Mouse (Mus musculus): ENCODE data around the gene Kat14. TPM values are rescaled to one million over a fixed set of nuclear protein-coding genes. Genes with fewer than 3 reads are reported as not detected.

The Kat14 gene
- total and polyA plus RNA-seq, 3 experiments = 25.9 to 52.9 TPM; not detected in 1

- H3K9ac ChIP-seq (ENCODE audit: control insufficient read depth, low read depth, low read length, poor library complexity, severe bottlenecking) = no peak overlapping the region
- H3K9me3 ChIP-seq (replicated peaks; ENCODE audit: insufficient read depth, low read length) = no peaks in the 10 kb centered on the region
- DNase-seq (ENCODE audit: low read depth, low spot score) = no peak
- H3K79me2 ChIP-seq (ENCODE audit: control insufficient read depth, insufficient read depth, low read length, poor library complexity) = no peaks in the 10 kb centered on the region
- no peaks in the 10 kb centered on the region; a peak in 2 of 4 replicates for H3K36me3 ChIP-seq (ENCODE audit: control insufficient read depth in 1 of 2, insufficient read depth in 2 of 2, low read length in 2 of 2)
- no peak overlapping the region for H3K4me3 ChIP-seq (ENCODE audit: control insufficient read depth in 1 of 2, insufficient read depth in 1 of 2, low read depth in 2 of 2, low read length in 2 of 2)
- no peaks in the 10 kb centered on the region for H3K4me1 ChIP-seq (ENCODE audit: control insufficient read depth in 1 of 2, insufficient read depth in 2 of 2, low read length in 2 of 2)
- H3K27me3 ChIP-seq (ENCODE audit: control insufficient read depth in 1 of 2, insufficient read depth in 2 of 2, low read length in 2 of 2) = no peaks in the 10 kb centered on the region
- H3K27ac ChIP-seq (ENCODE audit: control insufficient read depth, low read depth, low read length) = no peak overlapping the region
- TF ChIP-seq NRF1 (IDR thresholded peaks at IDR 0.05; ENCODE audit: insufficient read depth, low read depth, low read length, poor library complexity, severe bottlenecking) = no peak
- TF ChIP-seq KAT2A (conservative IDR thresholded peaks at IDR 0.05; ENCODE audit: low read depth, low read length) = no peak
Measured at GRCm38 (mm10) chr2:144409037-144409436, 40.3 kb downstream of the Kat14 start.

- no peaks in the 10 kb centered on the region; a peak in 2 of 4 replicates for H3K36me3 ChIP-seq (ENCODE audit: control insufficient read depth in 1 of 2, insufficient read depth in 2 of 2, low read length in 2 of 2)
- DNase-seq (ENCODE audit: low read depth, low spot score) = no peak
- no peaks in the 10 kb centered on the region for H3K4me1 ChIP-seq (ENCODE audit: control insufficient read depth in 1 of 2, insufficient read depth in 2 of 2, low read length in 2 of 2)
- H3K79me2 ChIP-seq (ENCODE audit: control insufficient read depth, insufficient read depth, low read length, poor library complexity) = no peaks in the 10 kb centered on the region
- no peak overlapping the region for H3K4me3 ChIP-seq (ENCODE audit: control insufficient read depth in 1 of 2, insufficient read depth in 1 of 2, low read depth in 2 of 2, low read length in 2 of 2)
- H3K9ac ChIP-seq (ENCODE audit: control insufficient read depth, low read depth, low read length, poor library complexity, severe bottlenecking) = no peak overlapping the region
- TF ChIP-seq CHD2 (IDR thresholded peaks at IDR 0.05; ENCODE audit: low read length) = no peak
- no peak for TF ChIP-seq UBTF (IDR thresholded peaks at IDR 0.05; ENCODE audit: borderline replicate concordance, insufficient read depth, low read depth, low read length)
- H3K27me3 ChIP-seq (ENCODE audit: control insufficient read depth in 1 of 2, insufficient read depth in 2 of 2, low read length in 2 of 2) = no peaks in the 10 kb centered on the region
- no peak overlapping the region for H3K27ac ChIP-seq (ENCODE audit: control insufficient read depth, low read depth, low read length)
- no peaks in the 10 kb centered on the region for H3K9me3 ChIP-seq (replicated peaks; ENCODE audit: insufficient read depth, low read length)
Measured at GRCm38 (mm10) chr2:144410603-144411002, 41.8 kb downstream of the Kat14 start.

GRCm38 (mm10) chr2:144414646-144415045 is 45.9 kb downstream of the Kat14 start:
- Histone ChIP-seq H3K27ac (ENCODE audit: control insufficient read depth, low read depth, low read length) (no peak overlapping the region), H3K79me2 (ENCODE audit: control insufficient read depth, insufficient read depth, low read length, poor library complexity) (no peaks in the 10 kb centered on the region), H3K4me1 (ENCODE audit: control insufficient read depth in 1 of 2, insufficient read depth in 2 of 2, low read length in 2 of 2) (no peaks in the 10 kb centered on the region), H3K27me3 (ENCODE audit: control insufficient read depth in 1 of 2, insufficient read depth in 2 of 2, low read length in 2 of 2) (no peaks in the 10 kb centered on the region), H3K4me3 (ENCODE audit: control insufficient read depth in 1 of 2, insufficient read depth in 1 of 2, low read depth in 2 of 2, low read length in 2 of 2) (no peak overlapping the region), H3K36me3 (ENCODE audit: control insufficient read depth in 1 of 2, insufficient read depth in 2 of 2, low read length in 2 of 2) (no peaks in the 10 kb centered on the region), H3K9ac (ENCODE audit: control insufficient read depth, low read depth, low read length, poor library complexity, severe bottlenecking) (no peak overlapping the region), H3K9me3 (replicated peaks; ENCODE audit: insufficient read depth, low read length) (no peaks in the 10 kb centered on the region)
- no peak for TF ChIP-seq MAX (IDR thresholded peaks at IDR 0.05; ENCODE audit: low read length)
- no peak for TF ChIP-seq MAFK (IDR thresholded peaks at IDR 0.05; ENCODE audit: borderline replicate concordance, low read depth, low read length)
- TF ChIP-seq USF1 (IDR thresholded peaks at IDR 0.05; ENCODE audit: low read depth, low read length) = no peak
- no peak for TF ChIP-seq MEF2A (IDR thresholded peaks at IDR 0.05; ENCODE audit: extremely low read depth, insufficient replicate concordance, low read depth, low read length, poor library complexity, severe bottlenecking)
- no peak for DNase-seq (ENCODE audit: low read depth, low spot score)

GRCm38 (mm10) chr2:144416859-144417258 is 48.1 kb downstream of the Kat14 start:
- H3K36me3 ChIP-seq (ENCODE audit: control insufficient read depth in 1 of 2, insufficient read depth in 2 of 2, low read length in 2 of 2) = no peaks in the 10 kb centered on the region
- H3K27ac ChIP-seq (ENCODE audit: control insufficient read depth, low read depth, low read length) = no peak overlapping the region
- DNase-seq (ENCODE audit: low read depth, low spot score) = no peak
- H3K4me1 ChIP-seq (ENCODE audit: control insufficient read depth in 1 of 2, insufficient read depth in 2 of 2, low read length in 2 of 2) = no peaks in the 10 kb centered on the region
- H3K27me3 ChIP-seq (ENCODE audit: control insufficient read depth in 1 of 2, insufficient read depth in 2 of 2, low read length in 2 of 2) = no peaks in the 10 kb centered on the region
- TF ChIP-seq MAX (IDR thresholded peaks at IDR 0.05; ENCODE audit: low read length) (no peak), ZC3H11A (IDR thresholded peaks at IDR 0.05; ENCODE audit: low read depth, low read length) (no peak), CHD2 (IDR thresholded peaks at IDR 0.05; ENCODE audit: low read length) (no peak), RCOR1 (IDR thresholded peaks at IDR 0.05; ENCODE audit: low read depth, low read length) (no peak), KAT2A (conservative IDR thresholded peaks at IDR 0.05; ENCODE audit: low read depth, low read length) (no peak), JUND (IDR thresholded peaks at IDR 0.05; ENCODE audit: low read depth, low read length) (no peak), CTCF (IDR thresholded peaks at IDR 0.05 in 2 of 3, conservative IDR thresholded peaks at IDR 0.05 in 1 of 3; ENCODE audit: control insufficient read depth in 1 of 3, insufficient read depth in 1 of 3, low read depth in 2 of 3, low read length in 3 of 3, poor library complexity in 1 of 3, severe bottlenecking in 1 of 3) (no peak; a peak in 1 of 6 replicates), POLR2AphosphoS5 (IDR thresholded peaks at IDR 0.05; ENCODE audit: borderline replicate concordance, low read depth, low read length) (no peak), TAL1 (IDR thresholded peaks at IDR 0.05; ENCODE audit: low read length) (no peak), E2F4 (IDR thresholded peaks at IDR 0.05; ENCODE audit: borderline replicate concordance, low read depth, low read length) (no peak), ETS1 (IDR thresholded peaks at IDR 0.05; ENCODE audit: low read depth, low read length) (no peak), SIN3A (IDR thresholded peaks at IDR 0.05; ENCODE audit: low read length) (no peak), MYC (IDR thresholded peaks at IDR 0.05; ENCODE audit: low read depth, low read length) (no peak), ZKSCAN1 (IDR thresholded peaks at IDR 0.05; ENCODE audit: low read depth, low read length) (no peak), UBTF (IDR thresholded peaks at IDR 0.05; ENCODE audit: borderline replicate concordance, insufficient read depth, low read depth, low read length) (no peak), MAZ (IDR thresholded peaks at IDR 0.05; ENCODE audit: low read depth, low read length) (no peak)
- no peak overlapping the region for H3K9ac ChIP-seq (ENCODE audit: control insufficient read depth, low read depth, low read length, poor library complexity, severe bottlenecking)
- H3K9me3 ChIP-seq (replicated peaks; ENCODE audit: insufficient read depth, low read length) = no peaks in the 10 kb centered on the region
- no peak overlapping the region for H3K4me3 ChIP-seq (ENCODE audit: control insufficient read depth in 1 of 2, insufficient read depth in 1 of 2, low read depth in 2 of 2, low read length in 2 of 2)
- H3K79me2 ChIP-seq (ENCODE audit: control insufficient read depth, insufficient read depth, low read length, poor library complexity) = no peaks in the 10 kb centered on the region
